Mouse (Mus musculus): ENCODE measurements around the gene Cacng5. TPM values are rescaled to one million over a fixed set of nuclear protein-coding genes. Genes with fewer than 3 reads are reported as not detected.

The Cacng5 gene
- 0.82 and 0.84 TPM in 2 replicates for polyA plus RNA-seq (2014; fragmentation: Nextera tagmentation; extraction: Ambion mirVana)

- Histone ChIP-seq H3K9ac (ENCODE audit: low read depth, low read length) (no peak within 1 kb of the TSS), H3K4me1 (replicated peaks; ENCODE audit: control insufficient read depth, insufficient read depth, low read length) (peaks cover 3% of the 10 kb centered on the region; the same call in 1 of the 2 replicates), H3K4me2 (replicated peaks; ENCODE audit: low read depth, low read length) (peak within 1 kb of the TSS; percentile 31), H3K9me3 (ENCODE audit: control insufficient read depth, low read length) (no peaks in the 10 kb centered on the region), H3K4me3 (ENCODE audit: low read depth, low read length) (peak within 1 kb of the TSS; percentile 21), H3K27me3 (ENCODE audit: control insufficient read depth, insufficient read depth, low read length) (peaks cover 16% of the 10 kb centered on the region), H3K36me3 (ENCODE audit: control insufficient read depth, insufficient read depth, low read length) (no peaks in the 10 kb centered on the region), H3K27ac (ENCODE audit: low read depth, low read length) (no peak within 1 kb of the TSS)
- 6% methylated on average over 36 of the region's 36 CpGs for WGBS
- DNase-seq (ENCODE audit: low spot score) (peak; percentile 79), ATAC-seq (ENCODE audit: low FRiP score) (peak; percentile 83)
These were observed at the start of gene Cacng5 for GRCm38 (mm10) chr11:107914634-107915226. Gene Cacng5 (minus strand): TSS chr11:107915055.

GRCm38 (mm10) chr11:107957566-107958350 lies 42.9 kb upstream of the Cacng5 start:
- Histone ChIP-seq H3K9me3 (ENCODE audit: control insufficient read depth, low read length) (no peaks in the 10 kb centered on the region), H3K36me3 (ENCODE audit: control insufficient read depth, insufficient read depth, low read length) (no peaks in the 10 kb centered on the region), H3K9ac (ENCODE audit: low read depth, low read length) (no peak overlapping the region), H3K4me3 (ENCODE audit: low read depth, low read length) (no peak overlapping the region), H3K27me3 (ENCODE audit: control insufficient read depth, insufficient read depth, low read length) (no peaks in the 10 kb centered on the region), H3K4me1 (replicated peaks; ENCODE audit: control insufficient read depth, insufficient read depth, low read length) (no peaks in the 10 kb centered on the region), H3K27ac (ENCODE audit: low read depth, low read length) (no peak overlapping the region), H3K4me2 (replicated peaks; ENCODE audit: low read depth, low read length) (no peak overlapping the region)
- WGBS = 82% methylated on average over 13 of the region's 13 CpGs
- no peak for DNase-seq (ENCODE audit: low spot score)
- no peak for ATAC-seq (ENCODE audit: low FRiP score)

- DNase-seq (ENCODE audit: low spot score) (no peak), ATAC-seq (ENCODE audit: low FRiP score) (no peak)
- Histone ChIP-seq H3K9me3 (ENCODE audit: control insufficient read depth, low read length) (no peaks in the 10 kb centered on the region), H3K4me1 (replicated peaks; ENCODE audit: control insufficient read depth, insufficient read depth, low read length) (no peaks in the 10 kb centered on the region), H3K4me2 (replicated peaks; ENCODE audit: low read depth, low read length) (no peak overlapping the region), H3K4me3 (ENCODE audit: low read depth, low read length) (no peak overlapping the region), H3K9ac (ENCODE audit: low read depth, low read length) (no peak overlapping the region), H3K27me3 (ENCODE audit: control insufficient read depth, insufficient read depth, low read length) (no peaks in the 10 kb centered on the region), H3K27ac (ENCODE audit: low read depth, low read length) (no peak overlapping the region), H3K36me3 (ENCODE audit: control insufficient read depth, insufficient read depth, low read length) (no peaks in the 10 kb centered on the region)
- 87% methylated on average over 10 of the region's 10 CpGs for WGBS
These were observed 40.6 kb upstream of the Cacng5 start for GRCm38 (mm10) chr11:107955191-107956062.

- DNase-seq (ENCODE audit: low spot score) (no peak), ATAC-seq (ENCODE audit: low FRiP score) (no peak)
- Histone ChIP-seq H3K27me3 (ENCODE audit: control insufficient read depth, insufficient read depth, low read length) (no peaks in the 10 kb centered on the region), H3K9ac (ENCODE audit: low read depth, low read length) (no peak overlapping the region), H3K36me3 (ENCODE audit: control insufficient read depth, insufficient read depth, low read length) (no peaks in the 10 kb centered on the region), H3K27ac (ENCODE audit: low read depth, low read length) (no peak overlapping the region), H3K4me3 (ENCODE audit: low read depth, low read length) (no peak overlapping the region), H3K4me1 (replicated peaks; ENCODE audit: control insufficient read depth, insufficient read depth, low read length) (no peaks in the 10 kb centered on the region), H3K9me3 (ENCODE audit: control insufficient read depth, low read length) (no peaks in the 10 kb centered on the region), H3K4me2 (replicated peaks; ENCODE audit: low read depth, low read length) (no peak overlapping the region)
- 91% methylated on average over 11 of the region's 11 CpGs for WGBS
These were observed 36.6 kb upstream of the Cacng5 start for GRCm38 (mm10) chr11:107951431-107951830.

- H3K4me2 ChIP-seq (replicated peaks; ENCODE audit: low read depth, low read length) = no peak overlapping the region
- DNase-seq (ENCODE audit: low spot score) (no peak), ATAC-seq (ENCODE audit: low FRiP score) (no peak)
- H3K36me3 ChIP-seq (ENCODE audit: control insufficient read depth, insufficient read depth, low read length) = no peaks in the 10 kb centered on the region
- H3K4me1 ChIP-seq (replicated peaks; ENCODE audit: control insufficient read depth, insufficient read depth, low read length) = no peaks in the 10 kb centered on the region
- 98% methylated on average over 4 of the region's 4 CpGs for WGBS
- H3K27me3 ChIP-seq (ENCODE audit: control insufficient read depth, insufficient read depth, low read length) = no peaks in the 10 kb centered on the region
- no peak overlapping the region for H3K4me3 ChIP-seq (ENCODE audit: low read depth, low read length)
- H3K27ac ChIP-seq (ENCODE audit: low read depth, low read length) = no peak overlapping the region
- H3K9me3 ChIP-seq (ENCODE audit: control insufficient read depth, low read length) = no peaks in the 10 kb centered on the region
- no peak overlapping the region for H3K9ac ChIP-seq (ENCODE audit: low read depth, low read length)
These were observed 35.8 kb upstream of the Cacng5 start for GRCm38 (mm10) chr11:107950658-107951057.

- Histone ChIP-seq H3K4me3 (ENCODE audit: low read depth, low read length) (no peak overlapping the region), H3K4me1 (replicated peaks; ENCODE audit: control insufficient read depth, insufficient read depth, low read length) (no peaks in the 10 kb centered on the region), H3K9me3 (ENCODE audit: control insufficient read depth, low read length) (no peaks in the 10 kb centered on the region), H3K4me2 (replicated peaks; ENCODE audit: low read depth, low read length) (no peak overlapping the region), H3K9ac (ENCODE audit: low read depth, low read length) (no peak overlapping the region), H3K27ac (ENCODE audit: low read depth, low read length) (no peak overlapping the region), H3K36me3 (ENCODE audit: control insufficient read depth, insufficient read depth, low read length) (no peaks in the 10 kb centered on the region), H3K27me3 (ENCODE audit: control insufficient read depth, insufficient read depth, low read length) (no peaks in the 10 kb centered on the region)
- DNase-seq (ENCODE audit: low spot score) (no peak), ATAC-seq (ENCODE audit: low FRiP score) (no peak)
- 85% methylated on average over 9 of the region's 9 CpGs for WGBS
These were observed 35.4 kb upstream of the Cacng5 start for GRCm38 (mm10) chr11:107950211-107950610.

GRCm38 (mm10) chr11:107947951-107948350 lies 33.1 kb upstream of the Cacng5 start:
- ATAC-seq (ENCODE audit: low FRiP score) = no peak
- WGBS = 97% methylated on average over 1 of the region's 1 CpGs
- no peaks in the 10 kb centered on the region for H3K9me3 ChIP-seq (ENCODE audit: control insufficient read depth, low read length)
- no peak for DNase-seq (ENCODE audit: low spot score)
- no peak overlapping the region for H3K27ac ChIP-seq (ENCODE audit: low read depth, low read length)
- no peak overlapping the region for H3K9ac ChIP-seq (ENCODE audit: low read depth, low read length)
- no peaks in the 10 kb centered on the region for H3K27me3 ChIP-seq (ENCODE audit: control insufficient read depth, insufficient read depth, low read length)
- H3K4me1 ChIP-seq (replicated peaks; ENCODE audit: control insufficient read depth, insufficient read depth, low read length) = no peaks in the 10 kb centered on the region
- H3K4me3 ChIP-seq (ENCODE audit: low read depth, low read length) = no peak overlapping the region
- H3K36me3 ChIP-seq (ENCODE audit: control insufficient read depth, insufficient read depth, low read length) = no peaks in the 10 kb centered on the region
- H3K4me2 ChIP-seq (replicated peaks; ENCODE audit: low read depth, low read length) = no peak overlapping the region

GRCm38 (mm10) chr11:107946823-107947222 lies 32.0 kb upstream of the Cacng5 start:
- no peaks in the 10 kb centered on the region for H3K9me3 ChIP-seq (ENCODE audit: control insufficient read depth, low read length)
- no peaks in the 10 kb centered on the region for H3K27me3 ChIP-seq (ENCODE audit: control insufficient read depth, insufficient read depth, low read length)
- no peak overlapping the region for H3K4me3 ChIP-seq (ENCODE audit: low read depth, low read length)
- no peaks in the 10 kb centered on the region for H3K4me1 ChIP-seq (replicated peaks; ENCODE audit: control insufficient read depth, insufficient read depth, low read length)
- no peak overlapping the region for H3K4me2 ChIP-seq (replicated peaks; ENCODE audit: low read depth, low read length)
- 56% methylated on average over 5 of the region's 5 CpGs for WGBS
- no peak overlapping the region for H3K9ac ChIP-seq (ENCODE audit: low read depth, low read length)
- no peak overlapping the region for H3K27ac ChIP-seq (ENCODE audit: low read depth, low read length)
- no peaks in the 10 kb centered on the region for H3K36me3 ChIP-seq (ENCODE audit: control insufficient read depth, insufficient read depth, low read length)
- no peak for DNase-seq (ENCODE audit: low spot score)
- no peak for ATAC-seq (ENCODE audit: low FRiP score)
